Mouse (Mus musculus): ENCODE results near the gene Spon2. TPM values are rescaled to one million over a fixed set of nuclear protein-coding genes. Genes with fewer than 3 reads are reported as not detected.

Spon2 gene
- total RNA-seq, 2 experiments from 2014 or later: 3.5 to 12.3 TPM

Other genes with a start within 250 kb of the Spon2 start
- gene Ywhah, start 199.6 kb downstream of the Spon2 start, total RNA-seq (2021): 10 to 100 TPM; 68.9 to 81.7 TPM
- not detected for gene Slc5a1, start 114.2 kb downstream of the Spon2 start, total RNA-seq (2021)
- 100 to 1,000 TPM; 184 to 200 TPM for gene Ctbp1, start 56.5 kb upstream of the Spon2 start, total RNA-seq (2021)
- gene Maea, start 117.1 kb upstream of the Spon2 start, total RNA-seq (2021): 10 to 100 TPM; 64.9 to 65.0 TPM
- gene Uvssa, start 160.1 kb upstream of the Spon2 start, total RNA-seq (2021): 1 to 10 TPM; 3.2 to 3.6 TPM
- not detected for gene Nkx1-1, start 215.5 kb upstream of the Spon2 start, total RNA-seq (2021)